Comparison of ENCODE assay signal across 10 mouse cellular contexts in genomic region chr2:58174476-58175286, GRCm38 (mm10). TPM values are rescaled to one million over a fixed set of nuclear protein-coding genes. Genes with fewer than 3 reads are reported as not detected.
DNase-seq lines count a peak whose midpoint lies in the region; ATAC-seq and TF ChIP-seq lines count a peak whose summit lies in the region.
"Had no signal": no experiment of that assay in that cellular context is flagged by ENCODE, and none has a peak within 500 bp of the region (broad histone marks: within the 10 kb centered on the region; RNA-seq: fewer than 3 reads in every experiment).

No protein-coding gene starts in this region.

- TF ChIP-seq CTCF in stomach, postnatal 0 days (IDR thresholded peaks at IDR 0.05; ENCODE audit: low read depth): no peak

- no peak for TF ChIP-seq EP300 in stomach, postnatal 0 days (optimal IDR thresholded peaks at IDR 0.05)

- H3K36me3 ChIP-seq in hindbrain, embryonic 11.5 days (ENCODE audit: control insufficient read depth, insufficient read depth, low read length): no peaks in the 10 kb centered on the region
- no peaks in the 10 kb centered on the region for H3K36me3 ChIP-seq in hindbrain, embryonic 10.5 days
- no peaks in the 10 kb centered on the region for H3K36me3 ChIP-seq in stomach, postnatal 0 days (ENCODE audit: control insufficient read depth, insufficient read depth, low read length)

- H3K4me3 ChIP-seq in hindbrain, embryonic 11.5 days (ENCODE audit: low read depth, low read length): no peak overlapping the region
- H3K4me3 ChIP-seq in hindbrain, embryonic 10.5 days: no peak overlapping the region
- no peak overlapping the region for H3K4me3 ChIP-seq in stomach, postnatal 0 days (ENCODE audit: low read depth, low read length)

- 83% methylated on average over 9 of the region's 9 CpGs for WGBS in hindbrain, embryonic 11.5 days
- 87% methylated on average over 9 of the region's 9 CpGs for WGBS in hindbrain, embryonic 10.5 days
- WGBS in stomach, postnatal 0 days: 53% methylated on average over 9 of the region's 9 CpGs

- ATAC-seq in hindbrain, embryonic 11.5 days (ENCODE audit: low FRiP score): peak; percentile 51; the same call in 1 of the 2 replicates
- no peak for ATAC-seq in erythroid progenitor cell, adult 5-6 weeks (replicated peaks; ENCODE audit: low FRiP score, poor library complexity, severe bottlenecking)
- ATAC-seq in stomach, postnatal 0 days (ENCODE audit: low FRiP score, low TSS enrichment): no peak

- no peak overlapping the region for H3K9ac ChIP-seq in hindbrain, embryonic 11.5 days (ENCODE audit: low read depth, low read length)
- H3K9ac ChIP-seq in stomach, postnatal 0 days (ENCODE audit: low read length): no peak overlapping the region

- H3K27ac ChIP-seq in hindbrain, embryonic 11.5 days (ENCODE audit: low read depth, low read length): no peak overlapping the region
- H3K27ac ChIP-seq in hindbrain, embryonic 10.5 days: no peak overlapping the region
- H3K27ac ChIP-seq in stomach, postnatal 0 days (replicated peaks): no peak overlapping the region
- H3K27ac ChIP-seq: macrophage had no signal

- no peaks in the 10 kb centered on the region for H3K4me1 ChIP-seq in hindbrain, embryonic 11.5 days (replicated peaks; ENCODE audit: control insufficient read depth, insufficient read depth, low read length)
- H3K4me1 ChIP-seq in hindbrain, embryonic 10.5 days (replicated peaks): no peaks in the 10 kb centered on the region
- H3K4me1 ChIP-seq in stomach, postnatal 0 days (replicated peaks; ENCODE audit: control insufficient read depth, insufficient read depth): no peaks in the 10 kb centered on the region

- no peaks in the 10 kb centered on the region for H3K27me3 ChIP-seq in hindbrain, embryonic 11.5 days (ENCODE audit: control insufficient read depth, insufficient read depth, low read length)
- H3K27me3 ChIP-seq in hindbrain, embryonic 10.5 days (ENCODE audit: insufficient read depth, poor library complexity, severe bottlenecking): no peaks in the 10 kb centered on the region
- no peaks in the 10 kb centered on the region for H3K27me3 ChIP-seq in stomach, postnatal 0 days (ENCODE audit: control insufficient read depth, insufficient read depth, low read length)

- no peak overlapping the region for H3K4me2 ChIP-seq in hindbrain, embryonic 11.5 days (replicated peaks; ENCODE audit: low read depth, low read length)
- H3K4me2 ChIP-seq in stomach, postnatal 0 days (replicated peaks; ENCODE audit: low read depth): no peak overlapping the region

- DNase-seq in hindbrain, embryonic 11.5 days (ENCODE audit: low spot score): no peak
- no peak for DNase-seq in hindbrain, embryonic 10.5 days (ENCODE audit: low spot score)
- peak; percentile 13 for DNase-seq in Muller cell, postnatal 12 days (ENCODE audit: inconsistent ontology term)
- peak; percentile 16 to 46 for DNase-seq in cerebellum, postnatal 10 days
- DNase-seq in layer of hippocampus, adult 9-11 months: peak; percentile 48
- DNase-seq in stomach, postnatal 0 days (ENCODE audit: low spot score): no peak
- DNase-seq in urinary bladder, postnatal 25 days (ENCODE audit: low spot score): no peak
- DNase-seq: spleen, adult 18-20 months had no signal

- no peaks in the 10 kb centered on the region for H3K9me3 ChIP-seq in hindbrain, embryonic 11.5 days (ENCODE audit: control insufficient read depth, low read length)
- H3K9me3 ChIP-seq in hindbrain, embryonic 10.5 days: no peaks in the 10 kb centered on the region
- H3K9me3 ChIP-seq in stomach, postnatal 0 days (ENCODE audit: control insufficient read depth, low read length): no peaks in the 10 kb centered on the region

RNA-seq across cellular contexts. Expression of gene Cytip, which starts 20.7 kb away (rescaled TPM):
- polyA plus RNA-seq in hindbrain, embryonic 11.5 days (2014; fragmentation: Nextera tagmentation; extraction: Ambion mirVana): 0.11 and 0.20 TPM in 2 replicates
- 0.27 and 0.30 TPM in 2 replicates for polyA plus RNA-seq in hindbrain, embryonic 10.5 days (2016; fragmentation: Nextera tagmentation; extraction: Ambion mirVana)
- total RNA-seq in erythroid progenitor cell, adult 5-6 weeks (2015; ENCODE audit: low replicate concordance): 15.9 and 16.3 TPM in 2 replicates
- total RNA-seq in erythroid progenitor cell, adult 5-6 weeks (2017; ENCODE audit: low replicate concordance): 21.9 and 32.7 TPM in 2 replicates
- polyA plus RNA-seq in stomach, postnatal 0 days (2015; fragmentation: Nextera tagmentation; extraction: Ambion mirVana): 0.87 and 1.2 TPM in 2 replicates

Comparison
In these comparisons a context has a peak if more than half of its experiments do, and no peak if none do; other contexts are left out.
1. DNase-seq: peak in Muller cell, postnatal 12 days (single experiment), cerebellum, postnatal 10 days (2 of 2) and layer of hippocampus, adult 9-11 months (single experiment); none in hindbrain, embryonic 11.5 days (single experiment), hindbrain, embryonic 10.5 days (single experiment), stomach, postnatal 0 days (single experiment) and urinary bladder, postnatal 25 days (single experiment).